Mouse (Mus musculus) hindbrain, embryonic 15.5 days (tissue): ENCODE measurements at regions not wholly inside any gene's neighbourhood (a gene's known extent, or its start where the extent isn't known, plus 50 kb on each side); places are given as distances from the start of the nearest gene placed in this dataset.

Source experiments
- ATAC-seq: fragments of 200-750 bp; cut with Nextera tagmentation; 2 replicates; pipeline ENCODE4 v1.8.0; 2017; ENCODE audit warnings: low read depth, moderate number of reproducible peaks, moderate TSS enrichment; ENCODE audit not compliant: low FRiP score
- H3K27ac ChIP-seq: fragments of 300-500 bp; sonication (generic); replicated peaks from 2 replicates; pipeline ENCODE4 v1.5.1; 2015; ENCODE audit warnings: mild to moderate bottlenecking, inconsistent platforms
- H3K27me3 ChIP-seq: fragments of 300-500 bp; sonication (generic); 2 replicates; pipeline ENCODE4 v1.6.1; 2015; ENCODE audit warnings: control low read depth, inconsistent platforms
- H3K36me3 ChIP-seq: fragments of 300-500 bp; sonication (generic); 2 replicates; pipeline ENCODE4 v1.6.1; 2015; ENCODE audit warnings: control low read depth, inconsistent platforms
- H3K4me1 ChIP-seq: fragments of 300-500 bp; sonication (generic); replicated peaks from 2 replicates; pipeline ENCODE4 v1.6.1; 2015; ENCODE audit warnings: control low read depth, inconsistent platforms
- H3K4me2 ChIP-seq: fragments of 300-500 bp; sonication (generic); 2 replicates; pipeline ENCODE4 v1.6.1; 2015; ENCODE audit warnings: moderate library complexity, mild to moderate bottlenecking, inconsistent platforms
- H3K4me3 ChIP-seq: fragments of 300-500 bp; sonication (generic); 2 replicates; pipeline ENCODE4 v1.5.1; 2015; ENCODE audit warnings: mild to moderate bottlenecking, inconsistent platforms
- H3K9ac ChIP-seq: fragments of 300-500 bp; sonication (generic); 2 replicates; pipeline ENCODE4 v1.6.1; 2015; ENCODE audit warnings: inconsistent platforms
- H3K9me3 ChIP-seq: fragments of 300-500 bp; sonication (generic); 2 replicates; pipeline ENCODE4 v1.6.1; 2016; ENCODE audit warnings: control low read depth, inconsistent platforms
- WGBS: fragments of 180-500 bp; shearing (Covaris S2); methylation state at CpG from one replicate; pipeline ENCODE4 v1.1.7; 2015; 5-methylcytosine and 5-hydroxymethylcytosine counted together

GRCm38 (mm10) chr10:17072906-17073305 lies 650.1 kb upstream of the Cited2 start:
- Histone ChIP-seq H3K27me3 (no peaks in the 10 kb centered on the region), H3K4me3 (no peak overlapping the region), H3K4me2 (no peak overlapping the region), H3K36me3 (no peaks in the 10 kb centered on the region), H3K27ac (no peak overlapping the region), H3K9ac (no peak overlapping the region), H3K9me3 (no peaks in the 10 kb centered on the region), H3K4me1 (no peaks in the 10 kb centered on the region)
- no peak for ATAC-seq
- 95% methylated on average over 1 of the region's 1 CpGs for WGBS

- H3K27ac ChIP-seq: no peak overlapping the region
- 70% methylated on average over 1 of the region's 1 CpGs for WGBS
Measured at GRCm38 (mm10) chr10:17074013-17074401, 649.0 kb upstream of the Cited2 start.

GRCm38 (mm10) chr10:17074402-17075027 lies 648.5 kb upstream of the Cited2 start:
- 52% methylated on average over 6 of the region's 6 CpGs for WGBS
- ATAC-seq: no peak
- Histone ChIP-seq H3K27ac (no peak overlapping the region), H3K9ac (no peak overlapping the region), H3K4me3 (no peak overlapping the region), H3K4me2 (no peak overlapping the region), H3K9me3 (no peaks in the 10 kb centered on the region), H3K36me3 (no peaks in the 10 kb centered on the region), H3K27me3 (no peaks in the 10 kb centered on the region), H3K4me1 (no peaks in the 10 kb centered on the region)

More at GRCm38 (mm10) chr10:17074013-17074401, 649.0 kb upstream of the Cited2 start:
- no peaks in the 10 kb centered on the region for H3K4me1 ChIP-seq
- H3K9ac ChIP-seq: no peak overlapping the region
- no peaks in the 10 kb centered on the region for H3K9me3 ChIP-seq
- H3K36me3 ChIP-seq: no peaks in the 10 kb centered on the region
- no peak overlapping the region for H3K4me3 ChIP-seq
- no peak for ATAC-seq
- H3K4me2 ChIP-seq: no peak overlapping the region
- H3K27me3 ChIP-seq: no peaks in the 10 kb centered on the region

GRCm38 (mm10) chr10:17075147-17075546 lies 647.9 kb upstream of the Cited2 start:
- H3K4me1 ChIP-seq: no peaks in the 10 kb centered on the region
- no peak overlapping the region for H3K27ac ChIP-seq
- 72% methylated on average over 4 of the region's 4 CpGs for WGBS
- H3K4me3 ChIP-seq: no peak overlapping the region
- no peaks in the 10 kb centered on the region for H3K27me3 ChIP-seq
- ATAC-seq: no peak
- H3K9me3 ChIP-seq: no peaks in the 10 kb centered on the region
- no peak overlapping the region for H3K9ac ChIP-seq
- H3K4me2 ChIP-seq: no peak overlapping the region
- H3K36me3 ChIP-seq: no peaks in the 10 kb centered on the region

GRCm38 (mm10) chr10:17075576-17075975 lies 647.4 kb upstream of the Cited2 start:
- Histone ChIP-seq H3K4me3 (no peak overlapping the region), H3K4me1 (no peaks in the 10 kb centered on the region), H3K36me3 (no peaks in the 10 kb centered on the region), H3K27me3 (no peaks in the 10 kb centered on the region), H3K9ac (no peak overlapping the region), H3K27ac (no peak overlapping the region), H3K4me2 (no peak overlapping the region), H3K9me3 (no peaks in the 10 kb centered on the region)
- no peak for ATAC-seq
- 31% methylated on average over 2 of the region's 2 CpGs for WGBS

- WGBS: 79% methylated on average over 4 of the region's 4 CpGs
- Histone ChIP-seq H3K36me3 (no peaks in the 10 kb centered on the region), H3K27ac (no peak overlapping the region), H3K4me2 (no peak overlapping the region), H3K4me1 (no peaks in the 10 kb centered on the region), H3K4me3 (no peak overlapping the region), H3K27me3 (no peaks in the 10 kb centered on the region), H3K9ac (no peak overlapping the region), H3K9me3 (no peaks in the 10 kb centered on the region)
- no peak for ATAC-seq
Measured at GRCm38 (mm10) chr10:17076186-17076585, 646.8 kb upstream of the Cited2 start.

- Histone ChIP-seq H3K4me2 (no peak overlapping the region), H3K9me3 (no peaks in the 10 kb centered on the region), H3K27me3 (no peaks in the 10 kb centered on the region), H3K4me1 (no peaks in the 10 kb centered on the region), H3K4me3 (no peak overlapping the region), H3K36me3 (no peaks in the 10 kb centered on the region), H3K9ac (no peak overlapping the region), H3K27ac (no peak overlapping the region)
- WGBS: 76% methylated on average over 2 of the region's 2 CpGs
- no peak for ATAC-seq
Measured at GRCm38 (mm10) chr10:17077580-17077979, 645.4 kb upstream of the Cited2 start.

GRCm38 (mm10) chr10:17080818-17081217 lies 642.2 kb upstream of the Cited2 start:
- ATAC-seq: no peak
- Histone ChIP-seq H3K27ac (no peak overlapping the region), H3K36me3 (no peaks in the 10 kb centered on the region), H3K4me1 (no peaks in the 10 kb centered on the region), H3K27me3 (no peaks in the 10 kb centered on the region), H3K9ac (no peak overlapping the region), H3K4me3 (no peak overlapping the region), H3K4me2 (no peak overlapping the region), H3K9me3 (no peaks in the 10 kb centered on the region)
- WGBS: 86% methylated on average over 5 of the region's 5 CpGs

- no peaks in the 10 kb centered on the region for H3K4me1 ChIP-seq
- H3K9ac ChIP-seq: no peak overlapping the region
- no peaks in the 10 kb centered on the region for H3K9me3 ChIP-seq
- no peaks in the 10 kb centered on the region for H3K27me3 ChIP-seq
- no peaks in the 10 kb centered on the region for H3K36me3 ChIP-seq
- H3K4me2 ChIP-seq: no peak overlapping the region
- 89% methylated on average over 4 of the region's 4 CpGs for WGBS
- ATAC-seq: no peak
- no peak overlapping the region for H3K27ac ChIP-seq
- H3K4me3 ChIP-seq: no peak overlapping the region
Measured at GRCm38 (mm10) chr10:17082926-17083325, 640.1 kb upstream of the Cited2 start.

- no peaks in the 10 kb centered on the region for H3K4me1 ChIP-seq
- ATAC-seq: 0 out of 2 replicates have a peak, but pooled peaks have one; percentile 30
- WGBS: 4% methylated on average over 1 of the region's 1 CpGs
Measured at GRCm38 (mm10) chr10:17102065-17102464, 621.0 kb upstream of the Cited2 start.

GRCm38 (mm10) chr10:17103416-17103815 lies 619.6 kb upstream of the Cited2 start:
- Histone ChIP-seq H3K36me3 (no peaks in the 10 kb centered on the region), H3K4me1 (no peaks in the 10 kb centered on the region), H3K4me2 (no peak overlapping the region), H3K9ac (no peak overlapping the region), H3K4me3 (no peak overlapping the region), H3K9me3 (no peaks in the 10 kb centered on the region), H3K27me3 (no peaks in the 10 kb centered on the region), H3K27ac (no peak overlapping the region)
- no peak for ATAC-seq
- WGBS: 86% methylated on average over 2 of the region's 2 CpGs

More at GRCm38 (mm10) chr10:17102065-17102464, 621.0 kb upstream of the Cited2 start:
- no peaks in the 10 kb centered on the region for H3K36me3 ChIP-seq
- no peaks in the 10 kb centered on the region for H3K9me3 ChIP-seq
- H3K4me2 ChIP-seq: no peak overlapping the region
- H3K27me3 ChIP-seq: no peaks in the 10 kb centered on the region
- H3K4me3 ChIP-seq: no peak overlapping the region
- no peak overlapping the region for H3K27ac ChIP-seq
- H3K9ac ChIP-seq: no peak overlapping the region

GRCm38 (mm10) chr10:17106831-17107230 lies 616.2 kb upstream of the Cited2 start:
- WGBS: 97% methylated on average over 1 of the region's 1 CpGs
- Histone ChIP-seq H3K9ac (no peak overlapping the region), H3K36me3 (no peaks in the 10 kb centered on the region), H3K27me3 (no peaks in the 10 kb centered on the region), H3K4me3 (no peak overlapping the region), H3K9me3 (no peaks in the 10 kb centered on the region), H3K27ac (no peak overlapping the region), H3K4me2 (no peak overlapping the region), H3K4me1 (no peaks in the 10 kb centered on the region)
- ATAC-seq: no peak

GRCm38 (mm10) chr10:17111071-17111470 lies 611.9 kb upstream of the Cited2 start:
- H3K4me2 ChIP-seq: no peak overlapping the region
- H3K9ac ChIP-seq: no peak overlapping the region
- 80% methylated on average over 2 of the region's 2 CpGs for WGBS
- no peaks in the 10 kb centered on the region for H3K9me3 ChIP-seq
- ATAC-seq: no peak
- no peaks in the 10 kb centered on the region for H3K27me3 ChIP-seq
- no peak overlapping the region for H3K4me3 ChIP-seq
- H3K4me1 ChIP-seq: no peaks in the 10 kb centered on the region
- H3K36me3 ChIP-seq: no peaks in the 10 kb centered on the region
- H3K27ac ChIP-seq: no peak overlapping the region
